Mouse (Mus musculus): ENCODE measurements at regions not wholly inside any gene's neighbourhood (a gene's known extent, or its start where the extent isn't known, plus 50 kb on each side); places are given as distances from the start of the nearest gene placed in this dataset.
"Not testable (repeated sequence)": the region's sequence is repeated elsewhere in the genome, so short reads cannot be mapped to it uniquely, and the experiment has no call there.

DNA sequence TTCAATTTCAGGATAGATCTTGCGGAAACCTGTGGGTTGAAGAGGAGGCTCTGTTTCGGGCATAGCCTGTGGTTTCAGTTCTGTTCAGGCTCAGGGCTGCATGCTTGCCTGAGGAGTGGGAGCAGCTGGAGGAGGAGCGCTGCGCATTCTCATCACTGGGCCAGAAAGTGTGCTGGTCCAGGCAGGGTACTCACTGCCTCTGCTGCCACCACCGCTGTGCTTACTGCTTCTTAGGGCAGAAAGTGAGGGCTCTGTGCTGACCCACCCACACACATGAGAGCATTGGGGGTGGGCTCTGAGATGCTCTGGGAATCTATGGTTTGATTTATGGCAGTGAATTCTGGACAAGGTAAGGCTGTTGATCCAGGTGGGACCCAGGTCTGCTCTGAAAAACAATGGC, 109.1 kb upstream of the Obox2 start:
- in situ Hi-C loops (cut with MboI, MseI) = loop anchor here (5.0 to 10.0 kb wide), 2 partner anchors 115 to 497 kb away; no protein-coding TSS in a partner anchor

DNA sequence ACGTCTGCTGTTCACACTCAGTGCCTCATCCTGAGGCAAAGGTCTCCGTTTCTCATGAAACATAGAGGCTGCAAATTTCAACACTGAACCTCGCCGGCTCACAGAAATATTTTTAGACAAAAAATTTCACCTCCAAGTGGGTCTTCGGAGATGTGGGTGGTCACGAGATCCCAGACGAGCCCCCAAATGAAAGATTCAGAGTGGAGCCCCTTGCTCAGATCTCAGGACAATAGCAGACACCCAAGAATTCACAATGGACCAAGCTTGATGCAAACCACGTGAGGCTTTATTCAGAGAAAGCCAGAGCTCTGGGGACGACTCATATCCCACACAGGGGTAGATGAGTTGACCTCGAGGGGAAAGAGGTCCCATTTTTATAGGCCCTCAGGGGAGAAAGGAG, 108.4 kb upstream of the Obox2 start:
- in situ Hi-C loops (cut with MboI, MseI) = loop anchor here (5.0 kb wide), 1 partner anchor 167 kb away; no protein-coding TSS in a partner anchor

DNA sequence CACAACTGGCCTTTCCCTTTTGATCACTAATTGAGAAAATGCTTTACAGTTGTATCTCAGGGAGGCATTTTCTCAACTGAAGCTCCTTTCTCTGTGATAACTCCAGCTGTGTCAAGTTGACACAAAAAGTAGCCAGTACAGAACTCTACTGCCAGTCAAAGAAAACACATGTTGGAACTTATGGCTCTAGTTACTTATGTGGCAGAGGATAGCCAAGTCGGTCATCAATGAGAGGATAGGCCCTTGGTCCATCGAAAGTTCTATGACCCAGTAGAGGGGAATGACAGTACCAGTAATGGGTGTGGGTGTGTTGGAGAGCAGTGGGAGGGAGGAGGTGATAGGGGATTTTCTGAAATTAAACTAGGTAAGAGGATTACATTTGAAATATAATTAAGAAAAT, 100.7 kb upstream of the Obox2 start:
- in situ Hi-C loops (cut with MboI, MseI) = not testable (repeated sequence)

DNA sequence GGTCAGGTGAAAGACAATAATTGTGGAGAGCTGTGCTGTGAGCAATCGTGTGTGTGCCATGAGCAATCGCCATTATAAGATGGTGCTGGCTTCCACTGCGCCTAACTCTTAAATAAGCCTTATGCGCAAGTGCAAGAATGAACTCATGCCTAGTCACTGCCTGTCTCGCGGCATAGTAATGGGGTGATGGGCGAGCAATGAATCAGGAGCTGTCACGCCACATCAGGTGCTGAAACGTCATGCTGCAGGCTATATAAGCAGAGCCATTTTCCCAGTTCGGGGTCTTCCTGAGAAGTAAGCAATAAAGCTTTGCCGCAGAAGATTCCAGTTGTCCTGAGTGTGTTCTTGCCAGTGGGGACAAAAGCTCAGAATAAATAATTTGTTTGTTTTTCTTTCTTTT, 59.0 kb upstream of the Obox2 start:
- in situ Hi-C loops (cut with MboI, MseI) = not testable (repeated sequence)

Measured in regulatory T cell (primary cell).